Mouse (Mus musculus): ENCODE measurements around the gene Nipa1.

DNA sequence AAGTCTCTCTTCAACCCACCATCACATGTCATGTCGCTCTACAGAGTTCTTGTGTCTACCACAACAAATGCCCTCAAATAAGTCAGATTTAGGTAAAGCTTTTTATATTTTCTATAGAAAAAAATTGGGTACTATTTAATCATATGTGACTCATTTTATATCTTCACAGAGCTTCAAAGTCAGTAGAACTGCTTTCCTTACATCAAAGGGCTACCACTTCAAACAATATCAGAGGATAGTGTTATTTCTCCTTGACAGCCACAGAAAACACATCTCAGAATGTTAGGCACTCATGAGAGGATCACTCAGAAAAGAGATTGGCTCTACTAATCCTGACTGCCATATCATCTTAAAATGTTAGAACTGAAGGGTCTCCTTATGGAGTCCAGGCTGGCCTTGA, 59.2 kb downstream of the Nipa1 start:
- TF ChIP-seq GATA1 (IDR thresholded peaks at IDR 0.05; ENCODE audit: borderline replicate concordance, low read length) (no peak), FLI1 (IDR thresholded peaks at IDR 0.05; ENCODE audit: low read length) (no peak)
